ENCODE assay signal across 9 mouse cellular contexts in genomic region chr1:133798821-133799415, GRCm38 (mm10). TPM values are rescaled to one million over a fixed set of nuclear protein-coding genes. Genes with fewer than 3 reads are reported as not detected.
DNase-seq lines count a peak whose midpoint lies in the region; ATAC-seq and TF ChIP-seq lines count a peak whose summit lies in the region.
"Had no signal": no experiment of that assay in that cellular context is flagged by ENCODE, and none has a peak within 500 bp of the region (broad histone marks: within the 10 kb centered on the region; RNA-seq: fewer than 3 reads in every experiment).

No protein-coding gene starts in this region.

- peak overlapping the region; percentile 31 for H3K4me3 ChIP-seq in cerebellum, adult 2 months (replicated peaks; ENCODE audit: insufficient read depth, low read depth, low read length)
- peak overlapping the region; percentile 94 for H3K4me3 ChIP-seq in megakaryocyte, embryonic 14.5 days (replicated peaks)
- peak overlapping the region; percentile 65 for H3K4me3 ChIP-seq in limb, embryonic 15.5 days
- H3K4me3 ChIP-seq in small intestine, adult 2 months (ENCODE audit: low read depth, low read length), result peak overlapping the region; percentile 54

- H3K4me1 ChIP-seq in cerebellum, adult 2 months (ENCODE audit: control insufficient read depth, insufficient read depth, low read length), result peaks cover 9% of the 10 kb centered on the region; the same call in 1 of the 2 replicates
- H3K4me1 ChIP-seq in megakaryocyte, embryonic 14.5 days, result peaks cover 71% of the 10 kb centered on the region
- peaks cover 41% of the 10 kb centered on the region for H3K4me1 ChIP-seq in limb, embryonic 15.5 days
- peaks cover 2% of the 10 kb centered on the region for H3K4me1 ChIP-seq in small intestine, adult 2 months (ENCODE audit: control insufficient read depth, insufficient read depth, insufficient read length, low read length)

- no peak overlapping the region for H3K27ac ChIP-seq in cerebellum, adult 2 months (ENCODE audit: insufficient read depth, low read length)
- H3K27ac ChIP-seq in limb, embryonic 15.5 days, result no peak overlapping the region; the same call in 1 of the 2 replicates
- peak overlapping the region; percentile 15; the same call in 1 of the 2 replicates for H3K27ac ChIP-seq in small intestine, adult 2 months (ENCODE audit: insufficient read depth, low read depth, low read length)

- peak overlapping the region; percentile 83 for H3K4me2 ChIP-seq in limb, embryonic 15.5 days

- H3K27me3 ChIP-seq in cerebellum, adult 2 months (ENCODE audit: control insufficient read depth, insufficient read depth, low read length), result no peaks in the 10 kb centered on the region
- H3K27me3 ChIP-seq in megakaryocyte, embryonic 14.5 days (replicated peaks), result peaks cover 24% of the 10 kb centered on the region
- H3K27me3 ChIP-seq in limb, embryonic 15.5 days, result no peaks in the 10 kb centered on the region
- H3K27me3 ChIP-seq in small intestine, adult 2 months (ENCODE audit: control insufficient read depth, insufficient read depth, low read length), result no peaks in the 10 kb centered on the region

- DNase-seq in cerebellum, adult 2 months, result no peak
- DNase-seq in cerebellum, adult 9-10 months, result no peak
- DNase-seq in spleen, postnatal 14 days (ENCODE audit: low spot score in 2 of 2), result no peak
- no peak for DNase-seq in cerebellum, postnatal 14 days
- DNase-seq: gastrocnemius, postnatal 36 days had no signal

- H3K36me3 ChIP-seq in megakaryocyte, embryonic 14.5 days (replicated peaks; ENCODE audit: low read length), result peaks cover 13% of the 10 kb centered on the region
- H3K36me3 ChIP-seq in limb, embryonic 15.5 days, result no peaks in the 10 kb centered on the region
- no peaks in the 10 kb centered on the region for H3K36me3 ChIP-seq in small intestine, adult 2 months (ENCODE audit: control insufficient read depth, insufficient read depth, low read length)

- 73% methylated on average over 1 of the region's 1 CpGs for WGBS in cerebellum, adult 2 months
- 64% methylated on average over 1 of the region's 1 CpGs for WGBS in limb, embryonic 15.5 days
- 72% methylated on average over 1 of the region's 1 CpGs for WGBS in small intestine, adult 2 months

- no peak for ATAC-seq in megakaryocyte, adult 5-6 weeks (ENCODE audit: poor library complexity, severe bottlenecking)
- no peak for ATAC-seq in limb, embryonic 15.5 days (ENCODE audit: insufficient number of reproducible peaks, low FRiP score, low TSS enrichment, low read depth)

- TF ChIP-seq CTCF in cerebellum, adult 2 months (IDR thresholded peaks at IDR 0.05; ENCODE audit: borderline replicate concordance, insufficient read depth, low read depth, low read length), result no peak
- TF ChIP-seq CTCF in small intestine, adult 2 months (IDR thresholded peaks at IDR 0.05; ENCODE audit: extremely low read depth, insufficient read length, insufficient replicate concordance, low read depth, low read length), result no peak

- TF ChIP-seq POLR2A in cerebellum, adult 2 months (IDR thresholded peaks at IDR 0.05; ENCODE audit: borderline replicate concordance, insufficient read depth, low read length), result no peak
- no peak for TF ChIP-seq POLR2A in small intestine, adult 2 months (IDR thresholded peaks at IDR 0.05; ENCODE audit: low read depth, low read length)

- no peaks in the 10 kb centered on the region for H3K9me3 ChIP-seq in megakaryocyte, embryonic 14.5 days
- no peaks in the 10 kb centered on the region for H3K9me3 ChIP-seq in limb, embryonic 15.5 days

- H3K9ac ChIP-seq in limb, embryonic 15.5 days, result no peak overlapping the region

RNA-seq across cellular contexts. Expression of gene Atp2b4, which starts 1.9 kb away (rescaled TPM):
- polyA plus RNA-seq in cerebellum, adult 2 months (2012; rRNA removed), result 18.7 and 19.8 TPM in 2 replicates
- 3.9 TPM in 1 of 2 replicates, not detected in the other for polyA plus RNA-seq in megakaryocyte, embryonic 14.5 days (2012; ENCODE audit: insufficient read depth, low replicate concordance)
- total RNA-seq in megakaryocyte, adult 5-6 weeks (2015), result 18.2 and 21.1 TPM in 2 replicates
- 17.6 and 20.3 TPM in 2 replicates for total RNA-seq in megakaryocyte, adult 5-6 weeks (2017)
- 22.4 and 23.9 TPM in 2 replicates for polyA plus RNA-seq in limb, embryonic 15.5 days (2015; fragmentation: Nextera tagmentation; extraction: Ambion mirVana)
- 5.0 and 5.5 TPM in 2 replicates for polyA plus RNA-seq in small intestine, adult 2 months (2012; rRNA removed)

Comparison
In these comparisons a context has a peak if more than half of its experiments do, and no peak if none do; other contexts are left out.
1. H3K4me3 ChIP-seq: peak in every context shown above with its lines; median percentile 94 in megakaryocyte, embryonic 14.5 days; 65 in limb, embryonic 15.5 days; 54 in small intestine, adult 2 months; 31 in cerebellum, adult 2 months.